Mouse (Mus musculus) urinary bladder, adult 18-20 months (tissue): ENCODE data around the gene Tmem144.
A peak's percentile ranks its signal among the peaks of the same experiment; 100 is the strongest.

Experiments used
- DNase-seq, 2 experiments: peaks; one replicate each; pipeline ENCODE4 v3.0.0; 2022; ENCODE audit warnings: low spot score in 2 of 2, mixed read lengths in 2 of 2

Gene Tmem144

GRCm38 (mm10) chr3:79852654-79853166, at the start of gene Tmem144:
TSS of gene Tmem144 (minus strand) at chr3:79852773.
- DNase-seq: no peak

- no peak for DNase-seq
These were observed 49.2 kb upstream of the Tmem144 start for GRCm38 (mm10) chr3:79901734-79902133.

- DNase-seq: no peak
These were observed 48.7 kb upstream of the Tmem144 start for GRCm38 (mm10) chr3:79901321-79901720.

- DNase-seq: no peak
These were observed 47.9 kb upstream of the Tmem144 start for GRCm38 (mm10) chr3:79900502-79900901.

GRCm38 (mm10) chr3:79899906-79900305, 47.3 kb upstream of the Tmem144 start:
- no peak for DNase-seq

- DNase-seq: no peak
These were observed 45.9 kb upstream of the Tmem144 start for GRCm38 (mm10) chr3:79898514-79898913.

GRCm38 (mm10) chr3:79897534-79898370, 45.2 kb upstream of the Tmem144 start:
- no peak for DNase-seq

- DNase-seq: no peak
These were observed 35.4 kb upstream of the Tmem144 start for GRCm38 (mm10) chr3:79887966-79888365.

- DNase-seq: no peak
These were observed 34.7 kb upstream of the Tmem144 start for GRCm38 (mm10) chr3:79887161-79887855.

- no peak for DNase-seq
These were observed 34.0 kb upstream of the Tmem144 start for GRCm38 (mm10) chr3:79886357-79887091.

- peak; percentile 78 to 80 for DNase-seq
These were observed 33.2 kb upstream of the Tmem144 start for GRCm38 (mm10) chr3:79885686-79886356.

- peak; percentile 22 to 30 for DNase-seq
These were observed 32.2 kb upstream of the Tmem144 start for GRCm38 (mm10) chr3:79884761-79885189.

GRCm38 (mm10) chr3:79884305-79884704, 31.7 kb upstream of the Tmem144 start, which contains the start of gene Fam198b:
TSS of gene Fam198b (plus strand) at chr3:79884533.
- DNase-seq: no peak

- peak; percentile 32 to 35 for DNase-seq
These were observed 30.5 kb upstream of the Tmem144 start for GRCm38 (mm10) chr3:79883092-79883491.

GRCm38 (mm10) chr3:79881645-79882044, 29.1 kb upstream of the Tmem144 start:
- DNase-seq: no peak

GRCm38 (mm10) chr3:79879246-79879645, 26.7 kb upstream of the Tmem144 start:
- DNase-seq: no peak

GRCm38 (mm10) chr3:79878350-79878749, 25.8 kb upstream of the Tmem144 start:
- DNase-seq: no peak

GRCm38 (mm10) chr3:79875471-79875870, 22.9 kb upstream of the Tmem144 start:
- DNase-seq: no peak

- no peak for DNase-seq
These were observed 14.6 kb upstream of the Tmem144 start for GRCm38 (mm10) chr3:79867121-79867709.

GRCm38 (mm10) chr3:79866526-79866925, 14.0 kb upstream of the Tmem144 start:
- no peak for DNase-seq

GRCm38 (mm10) chr3:79866089-79866488, 13.5 kb upstream of the Tmem144 start:
- no peak for DNase-seq
